Comparison of ENCODE assay signal across 23 mouse cellular contexts in the genomic region with DNA sequence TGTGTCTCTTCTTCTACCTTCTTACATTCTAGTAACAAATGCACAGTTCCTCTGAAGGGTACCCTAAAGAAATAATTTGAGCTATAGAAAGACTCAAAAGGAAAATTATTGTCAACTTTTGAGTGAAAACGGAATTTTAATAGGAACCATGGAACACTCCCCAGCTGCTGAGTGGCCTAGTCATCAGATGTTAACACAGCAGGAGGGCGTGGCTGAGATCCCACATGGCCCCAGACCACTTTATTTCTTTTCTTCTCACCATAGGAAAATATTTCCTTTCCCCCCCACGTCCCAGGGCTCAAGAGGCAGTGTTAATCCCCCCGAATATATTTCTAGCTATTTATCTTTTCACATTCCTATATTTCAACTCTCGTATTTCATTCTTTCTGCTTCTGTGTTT.
A peak's percentile ranks its signal among the peaks of the same experiment; 100 is the strongest.
DNase-seq lines count a peak whose midpoint lies in the region; ATAC-seq and TF ChIP-seq lines count a peak whose summit lies in the region.
"Had no signal": no experiment of that assay in that cellular context is flagged by ENCODE, and none has a peak within 500 bp of the region (broad histone marks: within the 10 kb centered on the region; RNA-seq: fewer than 3 reads in every experiment).

No protein-coding gene starts in this region.

- H3K4me3 ChIP-seq in lung, postnatal 0 days (ENCODE audit: low read depth, low read length), result no peak overlapping the region
- H3K4me3 ChIP-seq: embryonic facial prominence, embryonic 10.5 days; embryonic facial prominence, embryonic 13.5 days; erythroblast, embryonic 14.5 days; forebrain, embryonic 12.5 days; forebrain, embryonic 15.5 days; heart, adult 2 months; heart, embryonic 10.5 days; hindbrain, embryonic 12.5 days; hindbrain, embryonic 15.5 days had no signal

- no peak overlapping the region for H3K9ac ChIP-seq in lung, postnatal 0 days (replicated peaks; ENCODE audit: low read depth)
- H3K9ac ChIP-seq: embryonic facial prominence, embryonic 13.5 days; forebrain, embryonic 12.5 days; forebrain, embryonic 15.5 days; hindbrain, embryonic 12.5 days; hindbrain, embryonic 15.5 days had no signal

- H3K9me3 ChIP-seq in lung, postnatal 0 days (ENCODE audit: low read length), result no peaks in the 10 kb centered on the region
- H3K9me3 ChIP-seq: embryonic facial prominence, embryonic 10.5 days; embryonic facial prominence, embryonic 13.5 days; forebrain, embryonic 12.5 days; forebrain, embryonic 15.5 days; heart, embryonic 10.5 days; hindbrain, embryonic 12.5 days; hindbrain, embryonic 15.5 days had no signal

- peak; percentile 9 to 31 for DNase-seq in cerebellum, postnatal 25 days
- DNase-seq in cerebellum, adult 11 months, result no peak
- peak; percentile 55 for DNase-seq in left cerebral cortex, postnatal 4 days
- DNase-seq in left cerebral cortex, adult 9 months (ENCODE audit: low spot score in 2 of 2), result no peak
- peak; percentile 24 for DNase-seq in mesoderm, embryonic 11.5 days (ENCODE audit: low read depth, low spot score)
- DNase-seq in lung, postnatal 0 days (ENCODE audit: low spot score), result no peak
- DNase-seq: adrenal gland, adult 2 months; adrenal gland, postnatal 14 days; cerebellum, adult 11-12 months; cerebellum, adult 9-11 months; gastrocnemius, postnatal 10 days; gastrocnemius, postnatal 36 days; heart, adult 2 months had no signal

- TF ChIP-seq EP300 in lung, postnatal 0 days (IDR thresholded peaks at IDR 0.05), result no peak

- H3K36me3 ChIP-seq in lung, postnatal 0 days (ENCODE audit: insufficient read depth, low read length), result no peaks in the 10 kb centered on the region
- H3K36me3 ChIP-seq: embryonic facial prominence, embryonic 10.5 days; embryonic facial prominence, embryonic 13.5 days; forebrain, embryonic 12.5 days; forebrain, embryonic 15.5 days; heart, embryonic 10.5 days; hindbrain, embryonic 12.5 days; hindbrain, embryonic 15.5 days had no signal

- intact Hi-C loops in left cerebral cortex, postnatal 4 days (cut with DNase I), result no loop called here

- ATAC-seq in lung, postnatal 0 days, result no peak
- ATAC-seq: CD4-positive, CD25-positive, alpha-beta regulatory T cell, adult 4 months; forebrain, embryonic 15.5 days; intestine, postnatal 0 days had no signal

- TF ChIP-seq CTCF in lung, postnatal 0 days (IDR thresholded peaks at IDR 0.05), result no peak

- 61% methylated on average over 5 of the region's 5 CpGs for WGBS in lung, postnatal 0 days

- no peak overlapping the region for H3K27ac ChIP-seq in lung, postnatal 0 days (ENCODE audit: low read length)
- H3K27ac ChIP-seq: embryonic facial prominence, embryonic 10.5 days; embryonic facial prominence, embryonic 13.5 days; forebrain, embryonic 12.5 days; forebrain, embryonic 15.5 days; heart, adult 2 months; heart, embryonic 10.5 days; hindbrain, embryonic 12.5 days; hindbrain, embryonic 15.5 days had no signal

- no peak overlapping the region for H3K4me2 ChIP-seq in lung, postnatal 0 days (replicated peaks; ENCODE audit: low read depth, low read length)
- H3K4me2 ChIP-seq: embryonic facial prominence, embryonic 13.5 days; forebrain, embryonic 12.5 days; forebrain, embryonic 15.5 days; hindbrain, embryonic 12.5 days; hindbrain, embryonic 15.5 days had no signal

- no peaks in the 10 kb centered on the region for H3K4me1 ChIP-seq in lung, postnatal 0 days (ENCODE audit: insufficient read depth, low read depth, low read length)
- H3K4me1 ChIP-seq: forebrain, embryonic 12.5 days; forebrain, embryonic 15.5 days; heart, embryonic 10.5 days; hindbrain, embryonic 12.5 days; hindbrain, embryonic 15.5 days had no signal

- no peaks in the 10 kb centered on the region for H3K27me3 ChIP-seq in lung, postnatal 0 days (replicated peaks; ENCODE audit: insufficient read depth, low read length)
- H3K27me3 ChIP-seq: embryonic facial prominence, embryonic 13.5 days; forebrain, embryonic 12.5 days; forebrain, embryonic 15.5 days; hindbrain, embryonic 12.5 days; hindbrain, embryonic 15.5 days had no signal

Comparison
In these comparisons a context has a peak if more than half of its experiments do, and no peak if none do; other contexts are left out.
1. DNase-seq: peak in cerebellum, postnatal 25 days (2 of 2), left cerebral cortex, postnatal 4 days (single experiment) and mesoderm, embryonic 11.5 days (single experiment); none in cerebellum, adult 11 months (single experiment), left cerebral cortex, adult 9 months (0 of 2) and lung, postnatal 0 days (single experiment).